Mouse (Mus musculus): ENCODE measurements around the gene Lrriq1.

Gene Lrriq1

GRCm38 (mm10) chr10:103028253-103029131 lies 207.6 kb downstream of the Lrriq1 start:
- DNase-seq, result no peak

- DNase-seq, result no peak
Measured at GRCm38 (mm10) chr10:103027931-103028252, 208.2 kb downstream of the Lrriq1 start.

GRCm38 (mm10) chr10:103027226-103027930 lies 208.7 kb downstream of the Lrriq1 start:
- DNase-seq, result no peak

DNA sequence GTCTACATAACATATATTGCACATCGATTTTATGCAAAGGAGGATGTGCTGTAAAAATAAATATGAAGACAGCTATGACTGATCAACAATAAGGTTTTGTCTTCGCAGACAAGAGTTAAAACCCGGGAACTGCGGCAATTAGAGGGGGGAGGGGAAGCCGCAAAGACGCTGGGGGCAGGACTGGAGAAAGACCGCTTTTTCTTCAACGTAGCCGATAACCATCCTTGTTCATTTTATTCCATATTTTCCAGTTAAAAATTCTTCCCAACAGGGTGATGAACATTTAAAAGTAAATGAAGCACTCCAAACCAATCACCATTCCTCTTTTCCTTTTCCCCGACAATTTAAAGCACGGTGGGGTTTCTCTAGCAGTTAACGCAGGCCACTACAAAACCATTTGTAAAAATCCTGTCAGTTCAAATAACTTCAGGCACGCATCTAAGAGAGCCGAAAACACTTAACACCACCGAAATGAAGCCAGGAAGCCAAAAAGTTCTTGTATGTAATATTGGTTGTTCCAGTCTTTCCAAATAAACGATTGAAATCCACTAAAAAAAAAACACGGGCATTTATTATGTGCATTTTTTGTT lies 209.4 kb downstream of the Lrriq1 start:
- DNase-seq, result no peak

DNA sequence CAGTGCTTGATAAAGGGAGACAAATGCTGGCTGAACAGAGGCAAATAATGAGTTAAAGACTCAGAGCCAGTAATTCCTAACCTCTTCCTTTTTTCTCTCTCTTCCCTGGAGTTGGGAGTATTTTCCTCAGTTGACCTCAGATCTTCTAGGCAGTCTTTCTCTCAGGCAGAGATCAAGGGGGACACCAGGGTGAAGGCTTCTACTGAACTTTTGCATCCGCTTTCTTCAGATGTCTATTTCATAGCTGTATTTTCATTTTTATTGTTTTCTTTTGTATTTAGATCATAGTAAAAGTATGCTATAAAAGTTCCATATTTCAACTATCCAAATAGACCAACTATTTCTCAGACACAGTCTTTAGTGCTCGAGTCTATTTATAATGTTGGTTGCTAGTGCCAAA lies 233.6 kb downstream of the Lrriq1 start:
- no peak for DNase-seq

- DNase-seq, result no peak
Measured at GRCm38 (mm10) chr10:103000902-103001301, 235.2 kb downstream of the Lrriq1 start.

GRCm38 (mm10) chr10:102999584-102999983 lies 236.5 kb downstream of the Lrriq1 start:
- no peak for DNase-seq
